In the genomic region with DNA sequence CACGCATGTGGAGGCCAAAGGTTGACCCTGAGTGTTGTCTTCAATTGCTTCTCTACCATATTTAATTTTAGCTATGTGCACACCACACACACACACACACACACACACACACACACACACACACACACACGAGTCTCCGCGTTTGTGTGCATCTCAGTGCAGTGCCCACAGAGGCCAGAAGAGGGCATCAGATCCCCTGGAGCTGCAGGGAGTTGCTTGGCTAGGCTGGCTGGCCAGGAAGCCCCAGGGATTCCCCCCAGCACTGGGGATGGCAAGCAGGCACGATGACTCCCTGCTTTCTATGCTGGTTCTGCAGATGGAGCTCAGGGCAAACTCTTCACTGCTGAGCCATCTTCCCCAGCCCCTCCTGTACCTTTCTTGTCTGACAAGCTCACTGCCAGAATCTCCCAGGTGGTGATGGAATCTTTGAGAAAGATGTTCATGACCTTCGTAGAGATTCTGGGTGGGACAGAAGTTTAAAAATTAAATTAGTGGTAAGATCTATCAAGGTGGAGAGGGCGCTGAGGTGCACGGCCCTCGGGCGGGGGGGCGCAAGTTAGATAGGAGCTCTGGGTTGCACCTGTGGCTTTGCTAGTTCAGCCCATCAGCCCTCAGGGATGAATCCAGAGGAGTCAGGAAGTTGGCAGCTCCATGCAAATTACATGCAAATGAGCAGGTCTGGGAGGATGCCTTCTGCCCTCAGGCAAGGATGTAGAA, we compare ENCODE assay signal across 8 mouse cellular contexts. TPM values are rescaled to one million over a fixed set of nuclear protein-coding genes. Genes with fewer than 3 reads are reported as not detected.
DNase-seq lines count a peak whose midpoint lies in the region; ATAC-seq and TF ChIP-seq lines count a peak whose summit lies in the region.

No protein-coding gene starts in this region.

- DNase-seq in hindbrain, embryonic 11.5 days (ENCODE audit: low spot score) = peak; percentile 80
- DNase-seq in adrenal gland, postnatal 10 days = peak; percentile 87
- peak; percentile 35 for DNase-seq in embryonic facial prominence, embryonic 14.5 days (ENCODE audit: low spot score)
- peak; percentile 47 for DNase-seq in heart, postnatal 25 days (ENCODE audit: low spot score)
- DNase-seq in layer of hippocampus, postnatal 36 days = peak; percentile 58 to 60
- peak; percentile 42 to 77 for DNase-seq in monocyte, adult 2 months (ENCODE audit: low read depth in 1 of 2, low spot score in 2 of 2)
- peak; percentile 79 for DNase-seq in stomach, postnatal 0 days (ENCODE audit: low spot score)

- no peaks in the 10 kb centered on the region for H3K27me3 ChIP-seq in hindbrain, embryonic 11.5 days (ENCODE audit: control insufficient read depth, insufficient read depth, low read length)
- H3K27me3 ChIP-seq in hindbrain, embryonic 13.5 days = peaks cover 2% of the 10 kb centered on the region; the same call in 1 of the 2 replicates
- 0 out of 2 replicates have a peak, but pooled peaks cover 2% of the 10 kb centered on the region for H3K27me3 ChIP-seq in embryonic facial prominence, embryonic 14.5 days (replicated peaks; ENCODE audit: control insufficient read depth, insufficient read depth, low read length)
- H3K27me3 ChIP-seq in stomach, postnatal 0 days (ENCODE audit: control insufficient read depth, insufficient read depth, low read length) = no peaks in the 10 kb centered on the region

- no peak for TF ChIP-seq EP300 in stomach, postnatal 0 days (optimal IDR thresholded peaks at IDR 0.05)

- no peak overlapping the region for H3K4me3 ChIP-seq in hindbrain, embryonic 11.5 days (ENCODE audit: low read depth, low read length)
- no peak overlapping the region for H3K4me3 ChIP-seq in hindbrain, embryonic 13.5 days
- H3K4me3 ChIP-seq in embryonic facial prominence, embryonic 14.5 days (ENCODE audit: low read depth, low read length) = no peak overlapping the region
- no peak overlapping the region for H3K4me3 ChIP-seq in stomach, postnatal 0 days (ENCODE audit: low read depth, low read length)

- ATAC-seq in hindbrain, embryonic 11.5 days (ENCODE audit: low FRiP score) = peak; percentile 15; the same call in 1 of the 2 replicates
- no peak for ATAC-seq in hindbrain, embryonic 13.5 days (ENCODE audit: low FRiP score)
- no peak for ATAC-seq in embryonic facial prominence, embryonic 14.5 days (ENCODE audit: low read depth)
- ATAC-seq in stomach, postnatal 0 days (ENCODE audit: low FRiP score, low TSS enrichment) = peak; percentile 22; the same call in 1 of the 2 replicates

- WGBS in hindbrain, embryonic 11.5 days = 30% methylated on average over 11 of the region's 11 CpGs
- 24% methylated on average over 11 of the region's 11 CpGs for WGBS in hindbrain, embryonic 13.5 days
- 18% methylated on average over 11 of the region's 11 CpGs for WGBS in embryonic facial prominence, embryonic 14.5 days
- WGBS in stomach, postnatal 0 days = 23% methylated on average over 11 of the region's 11 CpGs

- no peaks in the 10 kb centered on the region for H3K9me3 ChIP-seq in hindbrain, embryonic 11.5 days (ENCODE audit: control insufficient read depth, low read length)
- H3K9me3 ChIP-seq in hindbrain, embryonic 13.5 days = no peaks in the 10 kb centered on the region
- no peaks in the 10 kb centered on the region for H3K9me3 ChIP-seq in embryonic facial prominence, embryonic 14.5 days (ENCODE audit: control insufficient read depth, low read length)
- no peaks in the 10 kb centered on the region for H3K9me3 ChIP-seq in stomach, postnatal 0 days (ENCODE audit: control insufficient read depth, low read length)

- H3K4me2 ChIP-seq in hindbrain, embryonic 11.5 days (replicated peaks; ENCODE audit: low read depth, low read length) = no peak overlapping the region
- H3K4me2 ChIP-seq in hindbrain, embryonic 13.5 days = no peak overlapping the region
- no peak overlapping the region for H3K4me2 ChIP-seq in embryonic facial prominence, embryonic 14.5 days (ENCODE audit: low read depth, low read length)
- H3K4me2 ChIP-seq in stomach, postnatal 0 days (replicated peaks; ENCODE audit: low read depth) = no peak overlapping the region

- intact Hi-C loops in heart, postnatal 25 days (cut with DNase I) = loop anchor here (1.0 kb wide), 1 partner anchor 58 kb away; no protein-coding TSS in a partner anchor

- no peak overlapping the region for H3K27ac ChIP-seq in hindbrain, embryonic 11.5 days (ENCODE audit: low read depth, low read length)
- no peak overlapping the region for H3K27ac ChIP-seq in hindbrain, embryonic 13.5 days
- H3K27ac ChIP-seq in embryonic facial prominence, embryonic 14.5 days (replicated peaks; ENCODE audit: low read depth, low read length) = no peak overlapping the region
- no peak overlapping the region for H3K27ac ChIP-seq in stomach, postnatal 0 days (replicated peaks)

- H3K9ac ChIP-seq in hindbrain, embryonic 11.5 days (ENCODE audit: low read depth, low read length) = no peak overlapping the region
- H3K9ac ChIP-seq in hindbrain, embryonic 13.5 days = no peak overlapping the region
- H3K9ac ChIP-seq in embryonic facial prominence, embryonic 14.5 days (ENCODE audit: low read depth, low read length) = no peak overlapping the region
- H3K9ac ChIP-seq in stomach, postnatal 0 days (ENCODE audit: low read length) = no peak overlapping the region

- H3K4me1 ChIP-seq in hindbrain, embryonic 11.5 days (replicated peaks; ENCODE audit: control insufficient read depth, insufficient read depth, low read length) = no peaks in the 10 kb centered on the region
- peaks cover 9% of the 10 kb centered on the region for H3K4me1 ChIP-seq in hindbrain, embryonic 13.5 days (replicated peaks)
- H3K4me1 ChIP-seq in embryonic facial prominence, embryonic 14.5 days (ENCODE audit: control insufficient read depth, insufficient read depth, low read length) = no peaks in the 10 kb centered on the region
- no peaks in the 10 kb centered on the region for H3K4me1 ChIP-seq in stomach, postnatal 0 days (replicated peaks; ENCODE audit: control insufficient read depth, insufficient read depth)

- H3K36me3 ChIP-seq in hindbrain, embryonic 11.5 days (ENCODE audit: control insufficient read depth, insufficient read depth, low read length) = no peaks in the 10 kb centered on the region
- H3K36me3 ChIP-seq in hindbrain, embryonic 13.5 days = no peaks in the 10 kb centered on the region
- no peaks in the 10 kb centered on the region for H3K36me3 ChIP-seq in embryonic facial prominence, embryonic 14.5 days (ENCODE audit: control insufficient read depth, insufficient read depth, low read length)
- H3K36me3 ChIP-seq in stomach, postnatal 0 days (ENCODE audit: control insufficient read depth, insufficient read depth, low read length) = no peaks in the 10 kb centered on the region

- peak; percentile 90 for TF ChIP-seq CTCF in stomach, postnatal 0 days (IDR thresholded peaks at IDR 0.05; ENCODE audit: low read depth)

RNA-seq across cellular contexts. Expression of gene C3, which starts 8.6 kb away (rescaled TPM):
- polyA plus RNA-seq in hindbrain, embryonic 11.5 days (2014; fragmentation: Nextera tagmentation; extraction: Ambion mirVana) = 0.36 and 0.82 TPM in 2 replicates
- 1.3 TPM in 2 replicates for polyA plus RNA-seq in hindbrain, embryonic 13.5 days (2015; fragmentation: Nextera tagmentation; extraction: Ambion mirVana)
- 100 to 1,000 TPM; 426 to 804 TPM for total RNA-seq in adrenal gland, postnatal 10 days (2021)
- 2.0 and 4.6 TPM in 2 replicates for polyA plus RNA-seq in embryonic facial prominence, embryonic 14.5 days (2014; fragmentation: Nextera tagmentation; extraction: Ambion mirVana)
- total RNA-seq in heart, postnatal 25 days (2021) = 10 to 100 TPM; 47.1 to 80.7 TPM
- total RNA-seq in layer of hippocampus, postnatal 36 days (2021) = 1 to 10 TPM; 1.1 to 2.4 TPM
- 9.3 and 9.8 TPM in 2 replicates for polyA plus RNA-seq in stomach, postnatal 0 days (2015; fragmentation: Nextera tagmentation; extraction: Ambion mirVana)

RNA-seq across cellular contexts. Expression of gene Tnfsf14, which starts 25.3 kb away (rescaled TPM):
- polyA plus RNA-seq in hindbrain, embryonic 11.5 days (2014; fragmentation: Nextera tagmentation; extraction: Ambion mirVana) = 0.09 TPM in 1 of 2 replicates, not detected in the other
- polyA plus RNA-seq in hindbrain, embryonic 13.5 days (2015; fragmentation: Nextera tagmentation; extraction: Ambion mirVana) = 0.09 and 0.14 TPM in 2 replicates
- under 1 TPM; 0.30 to 0.33 TPM for total RNA-seq in adrenal gland, postnatal 10 days (2021)
- polyA plus RNA-seq in embryonic facial prominence, embryonic 14.5 days (2014; fragmentation: Nextera tagmentation; extraction: Ambion mirVana) = 0.08 TPM in 1 of 2 replicates, not detected in the other
- not detected for total RNA-seq in heart, postnatal 25 days (2021)
- total RNA-seq in layer of hippocampus, postnatal 36 days (2021) = not detected
- 0.05 TPM in 1 of 2 replicates, not detected in the other for polyA plus RNA-seq in stomach, postnatal 0 days (2015; fragmentation: Nextera tagmentation; extraction: Ambion mirVana)

RNA-seq across cellular contexts. Expression of gene Gpr108, which starts 28.9 kb away (rescaled TPM):
- polyA plus RNA-seq in hindbrain, embryonic 11.5 days (2014; fragmentation: Nextera tagmentation; extraction: Ambion mirVana) = 23.5 and 23.9 TPM in 2 replicates
- polyA plus RNA-seq in hindbrain, embryonic 13.5 days (2015; fragmentation: Nextera tagmentation; extraction: Ambion mirVana) = 22.4 and 23.8 TPM in 2 replicates
- total RNA-seq in adrenal gland, postnatal 10 days (2021) = 10 to 100 TPM; 51.1 to 56.2 TPM
- 36.9 and 37.1 TPM in 2 replicates for polyA plus RNA-seq in embryonic facial prominence, embryonic 14.5 days (2014; fragmentation: Nextera tagmentation; extraction: Ambion mirVana)
- total RNA-seq in heart, postnatal 25 days (2021) = 10 to 100 TPM; 26.1 to 29.5 TPM
- total RNA-seq in layer of hippocampus, postnatal 36 days (2021) = 10 to 100 TPM; 23.6 to 25.4 TPM
- 48.0 and 52.4 TPM in 2 replicates for polyA plus RNA-seq in stomach, postnatal 0 days (2015; fragmentation: Nextera tagmentation; extraction: Ambion mirVana)

RNA-seq across cellular contexts. Expression of gene Trip10, which starts 29.9 kb away (rescaled TPM):
- polyA plus RNA-seq in hindbrain, embryonic 11.5 days (2014; fragmentation: Nextera tagmentation; extraction: Ambion mirVana) = 21.8 and 21.9 TPM in 2 replicates
- 12.5 and 14.6 TPM in 2 replicates for polyA plus RNA-seq in hindbrain, embryonic 13.5 days (2015; fragmentation: Nextera tagmentation; extraction: Ambion mirVana)
- total RNA-seq in adrenal gland, postnatal 10 days (2021) = 10 to 100 TPM; 39.2 to 56.6 TPM
- 32.3 and 36.0 TPM in 2 replicates for polyA plus RNA-seq in embryonic facial prominence, embryonic 14.5 days (2014; fragmentation: Nextera tagmentation; extraction: Ambion mirVana)
- 100 to 1,000 TPM in 1 of 2 experiments, 10 to 100 TPM in 1; 90.6 to 107 TPM for total RNA-seq in heart, postnatal 25 days (2021)
- total RNA-seq in layer of hippocampus, postnatal 36 days (2021) = 1 to 10 TPM; 7.9 to 8.2 TPM
- 27.5 and 29.9 TPM in 2 replicates for polyA plus RNA-seq in stomach, postnatal 0 days (2015; fragmentation: Nextera tagmentation; extraction: Ambion mirVana)

RNA-seq across cellular contexts. Expression of gene Vav1, which starts 59.6 kb away (rescaled TPM):
- polyA plus RNA-seq in hindbrain, embryonic 11.5 days (2014; fragmentation: Nextera tagmentation; extraction: Ambion mirVana) = 2.5 and 2.6 TPM in 2 replicates
- polyA plus RNA-seq in hindbrain, embryonic 13.5 days (2015; fragmentation: Nextera tagmentation; extraction: Ambion mirVana) = 1.8 and 2.2 TPM in 2 replicates
- 1 to 10 TPM; 4.4 to 4.8 TPM for total RNA-seq in adrenal gland, postnatal 10 days (2021)
- polyA plus RNA-seq in embryonic facial prominence, embryonic 14.5 days (2014; fragmentation: Nextera tagmentation; extraction: Ambion mirVana) = 4.0 and 4.8 TPM in 2 replicates
- 1 to 10 TPM; 1.5 to 1.7 TPM for total RNA-seq in heart, postnatal 25 days (2021)
- total RNA-seq in layer of hippocampus, postnatal 36 days (2021) = 1 to 10 TPM; 3.0 to 3.7 TPM
- 1.4 and 1.6 TPM in 2 replicates for polyA plus RNA-seq in stomach, postnatal 0 days (2015; fragmentation: Nextera tagmentation; extraction: Ambion mirVana)

Comparison
In these comparisons a context has a peak if more than half of its experiments do, and no peak if none do; other contexts are left out.
1. ATAC-seq: peak in hindbrain, embryonic 11.5 days (single experiment) and stomach, postnatal 0 days (single experiment); none in hindbrain, embryonic 13.5 days (single experiment) and embryonic facial prominence, embryonic 14.5 days (single experiment).
2. DNase-seq: peak in every context shown above with its lines; median percentile 87 in adrenal gland, postnatal 10 days; 80 in hindbrain, embryonic 11.5 days; 79 in stomach, postnatal 0 days; 60 in monocyte, adult 2 months; 59 in layer of hippocampus, postnatal 36 days; 47 in heart, postnatal 25 days; 35 in embryonic facial prominence, embryonic 14.5 days.